Mouse (Mus musculus): Measurements from ENCODE around the gene Grsf1. TPM values are rescaled to one million over a fixed set of nuclear protein-coding genes. Genes with fewer than 3 reads are reported as not detected.
A peak's percentile ranks its signal among the peaks of the same experiment; 100 is the strongest.

Gene Grsf1
- total RNA-seq, 2 experiments from 2014 or later = 120 to 151 TPM

- no peak for DNase-seq
Observed at GRCm38 (mm10) chr5:88689279-88689938, 13.4 kb upstream of the Grsf1 start.

GRCm38 (mm10) chr5:88688583-88689187 lies 12.7 kb upstream of the Grsf1 start:
- DNase-seq = no peak

- DNase-seq = no peak
Observed at GRCm38 (mm10) chr5:88687996-88688406, 12.0 kb upstream of the Grsf1 start.

GRCm38 (mm10) chr5:88685745-88686299 lies 9.9 kb upstream of the Grsf1 start:
- no peak for DNase-seq

- no peak for DNase-seq
Observed at GRCm38 (mm10) chr5:88685306-88685705, 9.3 kb upstream of the Grsf1 start.

GRCm38 (mm10) chr5:88684226-88684625 lies 8.3 kb upstream of the Grsf1 start:
- DNase-seq = no peak

- no peak for DNase-seq
Observed at GRCm38 (mm10) chr5:88683706-88684105, 7.7 kb upstream of the Grsf1 start.

- DNase-seq = no peak
Observed at GRCm38 (mm10) chr5:88680567-88680966, 4.6 kb upstream of the Grsf1 start.

- no peak for DNase-seq
Observed at GRCm38 (mm10) chr5:88679341-88679740, 3.4 kb upstream of the Grsf1 start.

- no peak for DNase-seq
Observed at GRCm38 (mm10) chr5:88678929-88679328, 3.0 kb upstream of the Grsf1 start.

GRCm38 (mm10) chr5:88674703-88675442 lies 1.1 kb downstream of the Grsf1 start:
- DNase-seq = peak; percentile 41 to 60

- DNase-seq = no peak
Observed at GRCm38 (mm10) chr5:88663875-88664274, 12.1 kb downstream of the Grsf1 start.

GRCm38 (mm10) chr5:88663151-88663550 lies 12.8 kb downstream of the Grsf1 start:
- DNase-seq = no peak

- no peak for DNase-seq
Observed at GRCm38 (mm10) chr5:88657868-88658267, 18.1 kb downstream of the Grsf1 start.

- no peak for DNase-seq
Observed at GRCm38 (mm10) chr5:88652589-88652988, 23.4 kb downstream of the Grsf1 start.

GRCm38 (mm10) chr5:88649250-88650173 lies 26.5 kb downstream of the Grsf1 start:
- no peak for DNase-seq

- no peak for DNase-seq
Observed at GRCm38 (mm10) chr5:88645405-88645804, 30.6 kb downstream of the Grsf1 start.

- no peak for DNase-seq
Observed at GRCm38 (mm10) chr5:88644901-88645300, 31.1 kb downstream of the Grsf1 start.

GRCm38 (mm10) chr5:88643491-88643890 lies 32.5 kb downstream of the Grsf1 start:
- peak; percentile 84 to 90 for DNase-seq

- peak; percentile 62 to 73 for DNase-seq
Observed at GRCm38 (mm10) chr5:88642786-88643185, 33.2 kb downstream of the Grsf1 start.

- DNase-seq = no peak
Observed at GRCm38 (mm10) chr5:88634076-88634475, 41.9 kb downstream of the Grsf1 start.

GRCm38 (mm10) chr5:88632463-88632862 lies 43.5 kb downstream of the Grsf1 start:
- no peak for DNase-seq

All from adrenal gland, postnatal 36 days (tissue).